Mouse (Mus musculus): ENCODE measurements at regions not wholly inside any gene's neighbourhood (a gene's known extent, or its start where the extent isn't known, plus 50 kb on each side); places are given as distances from the start of the nearest gene placed in this dataset.

- Histone ChIP-seq H3K27me3 (ENCODE audit: insufficient read depth, poor library complexity, severe bottlenecking) (peaks cover 54% of the 10 kb centered on the region), H3K27ac (no peak overlapping the region), H3K9me3 (no peaks in the 10 kb centered on the region), H3K4me1 (0 out of 2 replicates have a peak, but pooled peaks cover 5% of the 10 kb centered on the region), H3K36me3 (no peaks in the 10 kb centered on the region), H3K4me3 (no peak overlapping the region)
- 78% methylated on average over 9 of the region's 9 CpGs for whole genome bisulfite sequencing
- no peak for DNase-seq (ENCODE audit: low spot score)
These were observed 242.7 kb downstream of the Rngtt start for GRCm38 (mm10) chr4:33552856-33553255.

DNA sequence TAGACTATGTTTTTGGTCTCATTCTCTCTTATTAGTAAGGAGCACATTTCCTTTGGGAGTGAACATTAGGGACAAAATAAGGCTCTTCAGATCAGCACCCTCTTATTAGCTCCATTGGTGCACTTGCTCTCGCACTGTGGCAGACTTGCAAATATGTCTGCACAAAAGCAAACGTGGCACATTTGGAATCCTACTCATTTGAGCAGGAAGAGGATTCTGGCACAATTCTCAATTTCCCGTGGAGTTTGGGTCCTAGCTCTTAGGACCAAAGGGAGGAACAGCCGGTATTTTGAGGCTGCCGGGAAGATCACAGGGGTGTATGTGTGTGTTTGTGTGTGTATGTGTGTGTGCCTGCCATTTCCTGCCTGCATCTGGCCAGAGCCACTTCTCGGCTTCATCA, 244.5 kb downstream of the Rngtt start:
- Histone ChIP-seq H3K4me3 (no peak overlapping the region), H3K27me3 (ENCODE audit: insufficient read depth, poor library complexity, severe bottlenecking) (peaks cover 52% of the 10 kb centered on the region), H3K4me1 (0 out of 2 replicates have a peak, but pooled peaks cover under 1% of the 10 kb centered on the region), H3K36me3 (no peaks in the 10 kb centered on the region), H3K9me3 (no peaks in the 10 kb centered on the region), H3K27ac (no peak overlapping the region)
- no peak for DNase-seq (ENCODE audit: low spot score)
- WGBS, result 32% methylated on average over 6 of the region's 6 CpGs

GRCm38 (mm10) chr4:33555231-33555933, 245.3 kb downstream of the Rngtt start:
- Histone ChIP-seq H3K27ac (no peak overlapping the region), H3K4me1 (no peaks in the 10 kb centered on the region), H3K9me3 (no peaks in the 10 kb centered on the region), H3K27me3 (ENCODE audit: insufficient read depth, poor library complexity, severe bottlenecking) (peaks cover 50% of the 10 kb centered on the region), H3K36me3 (no peaks in the 10 kb centered on the region), H3K4me3 (peak overlapping the region; percentile 20; the same call in 1 of the 2 replicates)
- DNase-seq (ENCODE audit: low spot score), result no peak
- 8% methylated on average over 14 of the region's 14 CpGs for WGBS

DNA sequence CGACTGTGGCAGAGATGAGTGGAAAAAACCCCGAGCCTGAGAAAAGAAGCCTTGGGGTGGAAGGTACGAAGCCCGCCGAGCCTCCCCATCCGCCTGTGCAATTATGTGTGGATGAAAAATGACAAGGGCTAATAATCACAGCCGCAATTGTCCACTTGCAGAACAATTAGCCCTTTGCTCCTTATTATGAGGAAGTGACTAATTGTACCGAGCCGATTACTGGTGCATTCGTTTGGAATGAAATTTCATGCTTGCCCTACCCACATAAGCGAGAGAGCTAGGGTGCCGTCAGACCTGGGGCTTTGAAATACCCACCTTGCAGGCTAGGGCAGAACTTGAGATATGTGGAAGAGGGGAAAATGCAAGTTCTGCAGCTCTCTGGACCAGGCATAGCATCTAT, 245.9 kb downstream of the Rngtt start:
- H3K9me3 ChIP-seq, result no peaks in the 10 kb centered on the region
- no peak for DNase-seq (ENCODE audit: low spot score)
- no peak overlapping the region for H3K27ac ChIP-seq
- H3K4me3 ChIP-seq, result no peak overlapping the region
- 69% methylated on average over 12 of the region's 12 CpGs for WGBS
- peaks cover 46% of the 10 kb centered on the region for H3K27me3 ChIP-seq (ENCODE audit: insufficient read depth, poor library complexity, severe bottlenecking)
- H3K36me3 ChIP-seq, result no peaks in the 10 kb centered on the region
- no peaks in the 10 kb centered on the region for H3K4me1 ChIP-seq

DNA sequence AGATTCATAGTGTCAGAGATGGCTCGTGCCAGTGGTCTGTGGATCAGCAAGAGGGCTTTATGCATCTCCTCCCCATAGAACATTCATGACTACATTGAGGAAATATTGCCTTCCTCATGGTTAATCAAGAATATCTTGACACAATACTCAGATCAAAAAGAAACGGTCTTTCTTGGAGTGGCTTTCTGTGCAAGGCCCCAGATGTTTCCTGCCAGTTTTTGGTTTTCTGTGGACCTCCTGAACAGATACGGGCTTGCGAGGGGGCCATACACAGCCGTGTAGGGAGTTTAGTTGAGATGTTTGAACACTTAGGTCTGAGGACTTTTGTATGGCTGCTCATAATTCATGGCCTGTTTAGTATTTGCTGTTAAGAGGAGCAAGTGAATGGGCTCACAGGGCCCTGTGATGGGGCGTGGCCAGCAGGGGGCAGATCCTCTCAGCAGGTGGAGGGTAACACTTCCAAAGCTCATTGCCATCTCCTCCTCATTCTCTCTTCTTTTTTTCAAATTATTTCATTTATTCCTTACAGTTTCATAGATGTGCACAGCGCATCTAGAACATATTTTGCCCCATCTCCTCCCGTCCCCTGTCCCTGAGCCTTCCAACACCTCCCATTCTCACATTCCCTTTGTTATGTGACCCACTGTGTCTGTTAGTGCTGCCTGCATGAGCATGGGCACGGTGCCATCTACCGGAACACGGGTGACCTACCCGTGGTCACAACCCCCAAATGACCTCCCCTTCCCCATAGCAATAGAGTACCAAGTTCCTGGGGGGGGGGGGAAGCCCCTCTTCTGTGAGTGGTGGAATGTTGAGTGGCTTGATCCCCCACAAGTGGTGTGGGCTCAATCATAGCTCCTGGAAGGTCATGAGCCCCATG, 246.8 kb downstream of the Rngtt start:
- 67% methylated on average over 12 of the region's 12 CpGs for WGBS
- H3K4me3 ChIP-seq, result no peak overlapping the region
- no peaks in the 10 kb centered on the region for H3K4me1 ChIP-seq
- H3K27me3 ChIP-seq (ENCODE audit: insufficient read depth, poor library complexity, severe bottlenecking), result peaks cover 38% of the 10 kb centered on the region
- H3K27ac ChIP-seq, result no peak overlapping the region
- H3K36me3 ChIP-seq, result no peaks in the 10 kb centered on the region
- no peak for DNase-seq (ENCODE audit: low spot score)
- H3K9me3 ChIP-seq, result no peaks in the 10 kb centered on the region

DNA sequence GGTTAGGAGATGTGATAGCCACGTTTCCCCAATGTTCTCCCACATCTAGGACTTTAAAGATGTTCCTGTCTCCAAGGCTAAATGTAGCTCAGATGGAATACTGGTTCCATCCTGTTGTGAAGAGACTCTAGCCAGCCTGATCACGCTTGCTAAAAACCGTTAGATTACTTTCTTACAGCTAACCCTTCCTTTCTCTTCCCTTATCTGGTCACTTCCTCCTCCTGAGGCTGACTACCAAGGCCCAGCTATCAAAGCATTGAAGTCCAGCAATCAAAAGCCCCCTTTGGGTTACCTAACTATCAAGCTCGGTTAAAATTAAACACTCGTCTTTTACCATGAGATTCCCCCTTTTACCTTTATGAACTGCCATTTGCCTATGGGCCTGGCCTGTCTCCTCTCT, 260.2 kb downstream of the Rngtt start:
- WGBS, result 64% methylated on average over 5 of the region's 5 CpGs
- Histone ChIP-seq H3K27ac (no peak overlapping the region), H3K9me3 (no peaks in the 10 kb centered on the region), H3K36me3 (no peaks in the 10 kb centered on the region), H3K4me3 (no peak overlapping the region), H3K27me3 (ENCODE audit: insufficient read depth, poor library complexity, severe bottlenecking) (no peaks in the 10 kb centered on the region), H3K4me1 (no peaks in the 10 kb centered on the region)
- no peak for DNase-seq (ENCODE audit: low spot score)

- Histone ChIP-seq H3K4me1 (no peaks in the 10 kb centered on the region), H3K27ac (no peak overlapping the region), H3K9me3 (no peaks in the 10 kb centered on the region), H3K27me3 (ENCODE audit: insufficient read depth, poor library complexity, severe bottlenecking) (no peaks in the 10 kb centered on the region), H3K4me3 (no peak overlapping the region), H3K36me3 (no peaks in the 10 kb centered on the region)
- DNase-seq (ENCODE audit: low spot score), result no peak
- WGBS, result 65% methylated on average over 6 of the region's 6 CpGs
These were observed 261.2 kb downstream of the Rngtt start for GRCm38 (mm10) chr4:33571351-33571750.

- Histone ChIP-seq H3K36me3 (no peaks in the 10 kb centered on the region), H3K9me3 (peaks cover 8% of the 10 kb centered on the region; the same call in 1 of the 2 replicates), H3K27me3 (ENCODE audit: insufficient read depth, poor library complexity, severe bottlenecking) (peaks cover 7% of the 10 kb centered on the region; the same call in 1 of the 2 replicates), H3K4me3 (no peak overlapping the region), H3K4me1 (peaks cover 5% of the 10 kb centered on the region; the same call in 1 of the 2 replicates), H3K27ac (no peak overlapping the region)
- 79% methylated on average over 6 of the region's 6 CpGs for WGBS
- no peak for DNase-seq (ENCODE audit: low spot score)
These were observed 267.5 kb downstream of the Rngtt start for GRCm38 (mm10) chr4:33577631-33578030.

GRCm38 (mm10) chr4:33580491-33580890, 270.4 kb downstream of the Rngtt start:
- Histone ChIP-seq H3K27ac (no peak overlapping the region), H3K36me3 (no peaks in the 10 kb centered on the region), H3K27me3 (ENCODE audit: insufficient read depth, poor library complexity, severe bottlenecking) (peaks cover 21% of the 10 kb centered on the region; the same call in 1 of the 2 replicates), H3K4me1 (peaks cover 8% of the 10 kb centered on the region; the same call in 1 of the 2 replicates), H3K4me3 (no peak overlapping the region), H3K9me3 (peaks cover 8% of the 10 kb centered on the region; the same call in 1 of the 2 replicates)
- 36% methylated on average over 8 of the region's 8 CpGs for WGBS
- DNase-seq (ENCODE audit: low spot score), result no peak

DNA sequence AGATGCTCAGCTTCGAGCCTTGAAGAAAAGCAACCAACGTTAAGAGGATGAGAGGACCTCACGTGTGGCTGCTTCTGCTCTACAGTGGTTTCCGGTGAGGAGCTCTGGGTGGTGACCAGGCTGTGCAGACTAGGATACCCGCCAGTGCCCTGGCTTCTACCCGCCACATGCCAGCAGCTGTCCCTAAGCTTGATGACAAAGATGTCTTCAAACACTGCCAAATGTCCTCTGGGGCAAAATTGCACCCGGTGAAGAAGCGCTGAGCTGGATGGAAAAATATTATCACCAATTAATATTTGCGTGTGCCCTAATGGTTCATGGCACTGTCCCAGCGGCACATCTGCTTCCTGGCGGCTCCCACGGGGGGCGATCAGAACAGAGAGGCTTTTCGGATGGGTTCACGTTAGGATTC, 271.1 kb downstream of the Rngtt start:
- no peak for DNase-seq (ENCODE audit: low spot score)

GRCm38 (mm10) chr4:33581766-33582525, 271.8 kb downstream of the Rngtt start:
- no peak overlapping the region for H3K27ac ChIP-seq
- H3K27me3 ChIP-seq (ENCODE audit: insufficient read depth, poor library complexity, severe bottlenecking), result peaks cover 28% of the 10 kb centered on the region; the same call in 1 of the 2 replicates
- peaks cover 17% of the 10 kb centered on the region for H3K4me1 ChIP-seq
- H3K4me3 ChIP-seq, result no peak overlapping the region
- H3K9me3 ChIP-seq, result peaks cover 8% of the 10 kb centered on the region; the same call in 1 of the 2 replicates
- H3K36me3 ChIP-seq, result no peaks in the 10 kb centered on the region
- no peak for DNase-seq (ENCODE audit: low spot score)
- WGBS, result 75% methylated on average over 17 of the region's 17 CpGs

More for the DNA sequence above, 271.1 kb downstream of the Rngtt start:
- WGBS, result 83% methylated on average over 15 of the region's 15 CpGs
- Histone ChIP-seq H3K27ac (no peak overlapping the region), H3K9me3 (peaks cover 8% of the 10 kb centered on the region; the same call in 1 of the 2 replicates), H3K4me1 (peaks cover 10% of the 10 kb centered on the region), H3K4me3 (no peak overlapping the region), H3K27me3 (ENCODE audit: insufficient read depth, poor library complexity, severe bottlenecking) (peaks cover 27% of the 10 kb centered on the region; the same call in 1 of the 2 replicates), H3K36me3 (no peaks in the 10 kb centered on the region)

GRCm38 (mm10) chr4:33582986-33583720, 273.0 kb downstream of the Rngtt start:
- H3K27ac ChIP-seq, result no peak overlapping the region
- WGBS, result 80% methylated on average over 15 of the region's 15 CpGs
- H3K9me3 ChIP-seq, result no peaks in the 10 kb centered on the region
- H3K36me3 ChIP-seq, result no peaks in the 10 kb centered on the region
- peaks cover 28% of the 10 kb centered on the region; the same call in 1 of the 2 replicates for H3K27me3 ChIP-seq (ENCODE audit: insufficient read depth, poor library complexity, severe bottlenecking)
- no peak overlapping the region for H3K4me3 ChIP-seq
- H3K4me1 ChIP-seq, result peaks cover 29% of the 10 kb centered on the region
- DNase-seq (ENCODE audit: low spot score), result no peak

Data from heart, embryonic 10.5 days (tissue).